ENCODE assay signal across 7 mouse cellular contexts in genomic region chr1:87721382-87721781, GRCm38 (mm10). TPM values are rescaled to one million over a fixed set of nuclear protein-coding genes. Genes with fewer than 3 reads are reported as not detected.
DNase-seq lines count a peak whose midpoint lies in the region; ATAC-seq and TF ChIP-seq lines count a peak whose summit lies in the region.

No protein-coding gene starts in this region.

- H3K4me2 ChIP-seq in heart, embryonic 14.5 days (ENCODE audit: low read length): 0 out of 2 replicates have a peak overlapping the region, but pooled peaks have one; percentile 16
- H3K4me2 ChIP-seq in midbrain, embryonic 13.5 days (replicated peaks): no peak overlapping the region
- no peak overlapping the region for H3K4me2 ChIP-seq in stomach, postnatal 0 days (replicated peaks; ENCODE audit: low read depth)

- H3K9me3 ChIP-seq in heart, embryonic 14.5 days (ENCODE audit: control insufficient read depth, low read length): no peaks in the 10 kb centered on the region
- H3K9me3 ChIP-seq in midbrain, embryonic 13.5 days: no peaks in the 10 kb centered on the region
- no peaks in the 10 kb centered on the region for H3K9me3 ChIP-seq in stomach, postnatal 0 days (ENCODE audit: control insufficient read depth, low read length)

- H3K9ac ChIP-seq in heart, embryonic 14.5 days (ENCODE audit: low read length): no peak overlapping the region
- no peak overlapping the region for H3K9ac ChIP-seq in midbrain, embryonic 13.5 days (replicated peaks)
- H3K9ac ChIP-seq in stomach, postnatal 0 days (ENCODE audit: low read length): no peak overlapping the region

- no peaks in the 10 kb centered on the region for H3K27me3 ChIP-seq in heart, embryonic 14.5 days (ENCODE audit: control insufficient read depth, insufficient read depth, low read length)
- no peaks in the 10 kb centered on the region for H3K27me3 ChIP-seq in midbrain, embryonic 13.5 days
- no peaks in the 10 kb centered on the region for H3K27me3 ChIP-seq in stomach, postnatal 0 days (ENCODE audit: control insufficient read depth, insufficient read depth, low read length)

- no peak overlapping the region for H3K4me3 ChIP-seq in heart, embryonic 14.5 days (ENCODE audit: control insufficient read depth in 1 of 2, insufficient read depth in 1 of 2, low read depth in 1 of 2, low read length in 2 of 2)
- no peak overlapping the region for H3K4me3 ChIP-seq in left cerebral cortex, adult 2 months
- no peak overlapping the region for H3K4me3 ChIP-seq in midbrain, embryonic 13.5 days (replicated peaks)
- no peak overlapping the region for H3K4me3 ChIP-seq in stomach, postnatal 0 days (ENCODE audit: low read depth, low read length)

- no peaks in the 10 kb centered on the region for H3K36me3 ChIP-seq in heart, embryonic 14.5 days (ENCODE audit: control insufficient read depth, insufficient read depth, low read length)
- H3K36me3 ChIP-seq in midbrain, embryonic 13.5 days: no peaks in the 10 kb centered on the region
- H3K36me3 ChIP-seq in stomach, postnatal 0 days (ENCODE audit: control insufficient read depth, insufficient read depth, low read length): no peaks in the 10 kb centered on the region

- peak; percentile 66 for TF ChIP-seq CTCF in left cerebral cortex, adult 2 months (IDR thresholded peaks at IDR 0.05)
- TF ChIP-seq CTCF in stomach, postnatal 0 days (IDR thresholded peaks at IDR 0.05; ENCODE audit: low read depth): peak; percentile 82

- no peak for TF ChIP-seq EP300 in stomach, postnatal 0 days (optimal IDR thresholded peaks at IDR 0.05)

- intact Hi-C loops in left cerebral cortex, adult 2 months (cut with DNase I): loop anchor here (2.0 to 10.0 kb wide), 8 partner anchors 39 to 1867 kb away; partner anchors contain the start of gene Neu2

- whole genome bisulfite sequencing in heart, embryonic 14.5 days: 15% methylated on average over 8 of the region's 8 CpGs
- 38% methylated on average over 8 of the region's 8 CpGs for WGBS in midbrain, embryonic 13.5 days
- WGBS in stomach, postnatal 0 days: 21% methylated on average over 8 of the region's 8 CpGs

- peak; percentile 37 for DNase-seq in urinary bladder, postnatal 14 days (ENCODE audit: low spot score)
- DNase-seq in urinary bladder, postnatal 10 days (ENCODE audit: low spot score): no peak
- peak; percentile 61 for DNase-seq in cerebellum, postnatal 14 days
- peak; percentile 44 to 72 for DNase-seq in left cerebral cortex, adult 2 months (ENCODE audit: extremely low spot score in 1 of 2, low spot score in 2 of 2)
- DNase-seq in stomach, postnatal 0 days (ENCODE audit: low spot score): peak; percentile 41

- ATAC-seq in heart, embryonic 14.5 days (ENCODE audit: insufficient number of reproducible peaks, insufficient read depth, low FRiP score, low read depth): peak; percentile 27; the same call in 1 of the 2 replicates
- 0 out of 2 replicates have a peak, but pooled peaks have one; percentile 27 for ATAC-seq in midbrain, embryonic 13.5 days
- peak; percentile 67; the same call in 1 of the 2 replicates for ATAC-seq in stomach, postnatal 0 days (ENCODE audit: low FRiP score, low TSS enrichment)

- no peaks in the 10 kb centered on the region for H3K4me1 ChIP-seq in heart, embryonic 14.5 days (ENCODE audit: control insufficient read depth in 2 of 2, insufficient read depth in 2 of 2, low read length in 2 of 2)
- H3K4me1 ChIP-seq in midbrain, embryonic 13.5 days (replicated peaks): no peaks in the 10 kb centered on the region
- H3K4me1 ChIP-seq in stomach, postnatal 0 days (replicated peaks; ENCODE audit: control insufficient read depth, insufficient read depth): no peaks in the 10 kb centered on the region

- no peak overlapping the region for H3K27ac ChIP-seq in heart, embryonic 14.5 days (replicated peaks in 1 of 2; ENCODE audit: control insufficient read depth in 1 of 2, insufficient read depth in 1 of 2, low read depth in 2 of 2, low read length in 2 of 2)
- H3K27ac ChIP-seq in left cerebral cortex, adult 2 months: peak overlapping the region; percentile 83
- H3K27ac ChIP-seq in midbrain, embryonic 13.5 days: no peak overlapping the region
- no peak overlapping the region for H3K27ac ChIP-seq in stomach, postnatal 0 days (replicated peaks)

RNA-seq across cellular contexts. Expression of gene Atg16l1, which starts 34.3 kb away (rescaled TPM):
- polyA plus RNA-seq in heart, embryonic 14.5 days (2014; fragmentation: Nextera tagmentation; extraction: Ambion mirVana): 22.7 and 25.0 TPM in 2 replicates
- 10 to 100 TPM; 69.1 to 69.5 TPM for total RNA-seq in left cerebral cortex, adult 2 months (2021)
- polyA plus RNA-seq in midbrain, embryonic 13.5 days (2015; fragmentation: Nextera tagmentation; extraction: Ambion mirVana): 57.6 and 62.4 TPM in 2 replicates
- 14.6 and 15.7 TPM in 2 replicates for polyA plus RNA-seq in stomach, postnatal 0 days (2015; fragmentation: Nextera tagmentation; extraction: Ambion mirVana)
